12 mouse cellular contexts compared by ENCODE assay signal in the genomic region with DNA sequence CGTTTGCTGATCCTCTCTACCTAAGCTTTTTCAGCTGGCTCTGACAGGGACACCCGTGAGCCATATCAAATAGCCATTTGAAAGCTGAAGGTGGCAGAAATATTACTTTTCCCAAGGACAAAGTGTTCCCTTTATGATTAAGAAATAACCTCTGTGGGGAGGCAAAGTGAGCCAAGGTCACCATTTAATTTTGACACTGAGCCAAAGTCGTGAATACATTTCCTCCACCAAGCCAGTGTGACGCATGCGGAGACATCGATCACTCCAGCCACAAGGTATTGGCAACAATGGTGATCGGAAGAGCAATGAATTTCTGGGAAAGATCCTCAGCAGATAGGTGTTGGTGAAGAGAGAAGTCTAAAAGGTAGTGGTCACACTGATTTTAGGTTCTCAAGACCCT.
"Had no signal": no experiment of that assay in that cellular context is flagged by ENCODE, and none has a peak within 500 bp of the region (broad histone marks: within the 10 kb centered on the region; RNA-seq: fewer than 3 reads in every experiment).

No protein-coding gene starts in this region.

- DNase-seq: gastrocnemius, adult 2 months; gastrocnemius, postnatal 10 days; gastrocnemius, postnatal 25 days; heart, adult 18-20 months; heart, postnatal 10 days; heart, postnatal 36 days; kidney, adult 18-20 months; kidney, adult 8-10 months; kidney, postnatal 10 days; kidney, postnatal 25 days; kidney, postnatal 4 days; left cerebral cortex, postnatal 4 days had no signal
